Mouse (Mus musculus) neural tube, postnatal 0 days (tissue): Measurements from ENCODE around the gene St6galnac4. TPM values are rescaled to one million over a fixed set of nuclear protein-coding genes. Genes with fewer than 3 reads are reported as not detected.

Experiments used
- polyA plus RNA-seq: library from polyadenylated mRNA; unstranded; fragments of >200 nt; fragmentation: Nextera tagmentation; extraction: Ambion mirVana; gene quantifications from 2 replicates; pipeline ENCODE4 v1.2.1, GENCODE M21; 2015

The St6galnac4 gene
- 43.1 and 45.8 TPM in 2 replicates for polyA plus RNA-seq

GRCm38 (mm10) chr2:32586871-32587351 is at the start of gene St6galnac4:
St6galnac4 (plus strand) TSS chr2:32587095.

GRCm38 (mm10) chr2:32570698-32571494 is 16.0 kb upstream of the St6galnac4 start, which contains the start of gene Dpm2:
Dpm2 (plus strand) TSS chr2:32570858.

GRCm38 (mm10) chr2:32574497-32574896 is 12.4 kb upstream of the St6galnac4 start, which contains the start of gene Pip5kl1:
Pip5kl1 (plus strand) TSS chr2:32574797.

GRCm38 (mm10) chr2:32575586-32576160 is 11.2 kb upstream of the St6galnac4 start, which contains the start of gene 9430097D07Rik:
9430097D07Rik (minus strand) TSS chr2:32575684.

GRCm38 (mm10) chr2:32599409-32599808 is 12.5 kb downstream of the St6galnac4 start, which contains the start of gene St6galnac6:
St6galnac6 (plus strand) TSS chr2:32599709.

GRCm38 (mm10) chr2:32621517-32621859 is 34.6 kb downstream of the St6galnac4 start, which contains the start of gene Ak1:
Ak1 (plus strand) TSS chr2:32621758.

GRCm38 (mm10) chr2:32646379-32647056 is 59.6 kb downstream of the St6galnac4 start, which contains the start of gene Eng:
Eng (plus strand) TSS chr2:32646595.

Other genes with a start within 250 kb of the St6galnac4 start
- 28.7 and 35.2 TPM in 2 replicates for gene Ciz1, start 234.8 kb upstream of the St6galnac4 start, polyA plus RNA-seq
- gene Dnm1, start 233.8 kb upstream of the St6galnac4 start, polyA plus RNA-seq = 148 and 151 TPM in 2 replicates
- gene 1110008P14Rik, start 205.2 kb upstream of the St6galnac4 start, polyA plus RNA-seq = 300 and 324 TPM in 2 replicates
- 1.2 and 2.4 TPM in 2 replicates for gene Lcn2, start 198.8 kb upstream of the St6galnac4 start, polyA plus RNA-seq
- 65.6 and 72.8 TPM in 2 replicates for gene Ptges2, start 191.2 kb upstream of the St6galnac4 start, polyA plus RNA-seq
- 3.4 and 4.1 TPM in 2 replicates for gene Naif1, start 136.6 kb upstream of the St6galnac4 start, polyA plus RNA-seq
- 45.4 and 50.9 TPM in 2 replicates for gene Slc25a25, start 135.7 kb upstream of the St6galnac4 start, polyA plus RNA-seq
- gene Fam102a, start 51.8 kb upstream of the St6galnac4 start, polyA plus RNA-seq = 8.4 and 9.0 TPM in 2 replicates
- 146 and 153 TPM in 2 replicates for gene Dpm2, start 16.2 kb upstream of the St6galnac4 start, polyA plus RNA-seq
- gene Pip5kl1, start 12.3 kb upstream of the St6galnac4 start, polyA plus RNA-seq = 15.4 and 21.2 TPM in 2 replicates
- gene 9430097D07Rik, start 11.4 kb upstream of the St6galnac4 start, polyA plus RNA-seq = 1.2 TPM in 2 replicates
- gene St6galnac6, start 12.6 kb downstream of the St6galnac4 start, polyA plus RNA-seq = 21.6 and 23.7 TPM in 2 replicates
- gene Ak1, start 34.7 kb downstream of the St6galnac4 start, polyA plus RNA-seq = 109 and 116 TPM in 2 replicates
- gene Eng, start 59.5 kb downstream of the St6galnac4 start, polyA plus RNA-seq = 22.6 and 25.0 TPM in 2 replicates
- 20.9 and 21.2 TPM in 2 replicates for gene Fpgs, start 117.0 kb downstream of the St6galnac4 start, polyA plus RNA-seq
- gene Cdk9, start 126.0 kb downstream of the St6galnac4 start, polyA plus RNA-seq = 64.5 and 66.3 TPM in 2 replicates
- 50.6 and 52.5 TPM in 2 replicates for gene Sh2d3c, start 134.0 kb downstream of the St6galnac4 start, polyA plus RNA-seq
- 3.0 and 4.6 TPM in 2 replicates for gene 6330409D20Rik, start 153.9 kb downstream of the St6galnac4 start, polyA plus RNA-seq
- 52.3 and 58.5 TPM in 2 replicates for gene Tor2a, start 170.1 kb downstream of the St6galnac4 start, polyA plus RNA-seq
- 0.48 and 0.62 TPM in 2 replicates for gene Ttc16, start 188.5 kb downstream of the St6galnac4 start, polyA plus RNA-seq
- 4.9 and 6.7 TPM in 2 replicates for gene Ptrh1, start 188.7 kb downstream of the St6galnac4 start, polyA plus RNA-seq
- 1.5 and 1.6 TPM in 2 replicates for gene Cfap157, start 197.3 kb downstream of the St6galnac4 start, polyA plus RNA-seq